In genomic region chr12:88722691-88723070, GRCm38 (mm10) we compare ENCODE assay signal across 8 mouse cellular contexts. TPM values are rescaled to one million over a fixed set of nuclear protein-coding genes. Genes with fewer than 3 reads are reported as not detected.
DNase-seq lines count a peak whose midpoint lies in the region; ATAC-seq lines count a peak whose summit lies in the region.

Gene Nrxn3, plus strand, starts transcription at chr12:88722876.

- H3K9ac ChIP-seq in hindbrain, embryonic 13.5 days = peak within 1 kb of the TSS; percentile 71
- peak within 1 kb of the TSS; percentile 41; the same call in 1 of the 2 replicates for H3K9ac ChIP-seq in midbrain, embryonic 12.5 days (replicated peaks)

- H3K4me1 ChIP-seq in embryonic facial prominence, embryonic 10.5 days = peaks cover 9% of the 10 kb centered on the region; the same call in 1 of the 2 replicates
- H3K4me1 ChIP-seq in hindbrain, embryonic 13.5 days (replicated peaks) = peaks cover 10% of the 10 kb centered on the region
- 0 out of 2 replicates have a peak, but pooled peaks cover 4% of the 10 kb centered on the region for H3K4me1 ChIP-seq in midbrain, embryonic 12.5 days

- H3K36me3 ChIP-seq in embryonic facial prominence, embryonic 10.5 days (replicated peaks) = no peaks in the 10 kb centered on the region
- H3K36me3 ChIP-seq in hindbrain, embryonic 13.5 days = no peaks in the 10 kb centered on the region
- H3K36me3 ChIP-seq in midbrain, embryonic 12.5 days = no peaks in the 10 kb centered on the region

- H3K4me3 ChIP-seq in embryonic facial prominence, embryonic 10.5 days = peak within 1 kb of the TSS; percentile 50
- H3K4me3 ChIP-seq in hindbrain, embryonic 13.5 days = peak within 1 kb of the TSS; percentile 48
- peak within 1 kb of the TSS; percentile 43 for H3K4me3 ChIP-seq in midbrain, embryonic 12.5 days

- peak; percentile 96 for ATAC-seq in hindbrain, embryonic 13.5 days (ENCODE audit: low FRiP score)
- peak; percentile 97 for ATAC-seq in midbrain, embryonic 12.5 days (ENCODE audit: low FRiP score, low read depth)

- H3K4me2 ChIP-seq in hindbrain, embryonic 13.5 days = peak within 1 kb of the TSS; percentile 55
- peak within 1 kb of the TSS; percentile 57 for H3K4me2 ChIP-seq in midbrain, embryonic 12.5 days (replicated peaks)

- no peaks in the 10 kb centered on the region for H3K9me3 ChIP-seq in embryonic facial prominence, embryonic 10.5 days
- H3K9me3 ChIP-seq in hindbrain, embryonic 13.5 days = no peaks in the 10 kb centered on the region
- no peaks in the 10 kb centered on the region for H3K9me3 ChIP-seq in midbrain, embryonic 12.5 days

- peak; percentile 7 for DNase-seq in adrenal gland, postnatal 14 days
- DNase-seq in adrenal gland, adult (ENCODE audit: inconsistent age in 2 of 2, low spot score in 1 of 2) = no peak
- peak; percentile 79 for DNase-seq in embryonic facial prominence, embryonic 10.5 days (ENCODE audit: low spot score)
- DNase-seq in left cerebral cortex, adult 18-20 months (ENCODE audit: low spot score in 2 of 2) = peak; percentile 77 to 87
- DNase-seq in telencephalon, adult 2 months (ENCODE audit: low read depth, low spot score) = peak; percentile 84
- DNase-seq in adrenal gland, adult 2 months = no peak

- H3K27ac ChIP-seq in embryonic facial prominence, embryonic 10.5 days (replicated peaks) = no peak within 1 kb of the TSS
- peak within 1 kb of the TSS; percentile 53; the same call in 1 of the 2 replicates for H3K27ac ChIP-seq in hindbrain, embryonic 13.5 days
- 0 out of 2 replicates have a peak within 1 kb of the TSS, but pooled peaks have one; percentile 20 for H3K27ac ChIP-seq in midbrain, embryonic 12.5 days (replicated peaks)

- WGBS in embryonic facial prominence, embryonic 10.5 days = 0% methylated on average over 9 of the region's 9 CpGs
- WGBS in hindbrain, embryonic 13.5 days = 1% methylated on average over 9 of the region's 9 CpGs
- WGBS in midbrain, embryonic 12.5 days = under 1% methylated on average over 9 of the region's 9 CpGs

- peaks cover 7% of the 10 kb centered on the region for H3K27me3 ChIP-seq in embryonic facial prominence, embryonic 10.5 days (replicated peaks; ENCODE audit: low read depth, poor library complexity, severe bottlenecking)
- no peaks in the 10 kb centered on the region for H3K27me3 ChIP-seq in hindbrain, embryonic 13.5 days
- H3K27me3 ChIP-seq in midbrain, embryonic 12.5 days = no peaks in the 10 kb centered on the region

RNA-seq across cellular contexts. Expression of gene Nrxn3, which starts in this region (rescaled TPM):
- 0.33 and 1.0 TPM in 2 replicates for total RNA-seq in adrenal gland, postnatal 14 days (2021)
- polyA plus RNA-seq in embryonic facial prominence, embryonic 10.5 days (2016; fragmentation: Nextera tagmentation; extraction: Ambion mirVana) = 3.5 and 4.4 TPM in 2 replicates
- polyA plus RNA-seq in hindbrain, embryonic 13.5 days (2015; fragmentation: Nextera tagmentation; extraction: Ambion mirVana) = 84.3 and 92.1 TPM in 2 replicates
- total RNA-seq in left cerebral cortex, adult 18-20 months (2021) = 100 to 1,000 TPM; 217 to 239 TPM
- polyA plus RNA-seq in midbrain, embryonic 12.5 days (2016; fragmentation: Nextera tagmentation; extraction: Ambion mirVana) = 42.5 and 47.3 TPM in 2 replicates
- total RNA-seq in adrenal gland, adult 2 months (2021) = under 1 TPM; 0.10 to 0.49 TPM
- 0.18 TPM in 1 of 2 replicates, not detected in the other for polyA plus RNA-seq in adrenal gland, adult 2 months (2012; rRNA removed)

Comparison
In these comparisons a context has a peak if more than half of its experiments do, and no peak if none do; other contexts are left out.
1. RNA of gene Nrxn3 (total RNA-seq): 217 to 239 TPM in left cerebral cortex, adult 18-20 months; 0.10 to 0.49 TPM in adrenal gland, adult 2 months and 0.33 to 1.0 TPM in adrenal gland, postnatal 14 days; every median in the first group is over 100 times any median in the second.
2. DNase-seq: peak in adrenal gland, postnatal 14 days (single experiment), embryonic facial prominence, embryonic 10.5 days (single experiment), left cerebral cortex, adult 18-20 months (2 of 2) and telencephalon, adult 2 months (single experiment); none in adrenal gland, adult (0 of 2) and adrenal gland, adult 2 months (single experiment).
3. Peak in every context shown above with its lines, with median percentiles within 50 percentile points of each other: H3K4me3 ChIP-seq.